Mouse (Mus musculus) B cell, adult 2 months (primary cell): ENCODE results near the gene Pknox2.

ENCODE experiments used
- DNase-seq, 2 experiments: peaks; one replicate each; pipeline ENCODE4 v3.0.0; 2022

Gene Pknox2

GRCm38 (mm10) chr9:37139514-37139913 is 7.7 kb downstream of the Pknox2 start:
- DNase-seq: no peak

GRCm38 (mm10) chr9:37138883-37139282 is 8.3 kb downstream of the Pknox2 start:
- DNase-seq: no peak

- no peak for DNase-seq
These were observed 10.9 kb downstream of the Pknox2 start for GRCm38 (mm10) chr9:37136340-37136739.

GRCm38 (mm10) chr9:37133495-37133894 is 13.7 kb downstream of the Pknox2 start:
- no peak for DNase-seq

GRCm38 (mm10) chr9:37129046-37129445 is 18.2 kb downstream of the Pknox2 start:
- DNase-seq: no peak

GRCm38 (mm10) chr9:37126197-37126596 is 21.0 kb downstream of the Pknox2 start:
- no peak for DNase-seq

GRCm38 (mm10) chr9:37124696-37125480 is 22.3 kb downstream of the Pknox2 start:
- no peak for DNase-seq

GRCm38 (mm10) chr9:37123384-37123783 is 23.8 kb downstream of the Pknox2 start:
- DNase-seq: no peak

GRCm38 (mm10) chr9:37122971-37123370 is 24.2 kb downstream of the Pknox2 start:
- no peak for DNase-seq

GRCm38 (mm10) chr9:37122381-37122780 is 24.8 kb downstream of the Pknox2 start:
- no peak for DNase-seq

GRCm38 (mm10) chr9:37121761-37122331 is 25.4 kb downstream of the Pknox2 start:
- DNase-seq: no peak

GRCm38 (mm10) chr9:37120801-37121200 is 26.4 kb downstream of the Pknox2 start:
- no peak for DNase-seq

GRCm38 (mm10) chr9:37117529-37117928 is 29.7 kb downstream of the Pknox2 start:
- DNase-seq: no peak

GRCm38 (mm10) chr9:37116632-37117413 is 30.4 kb downstream of the Pknox2 start:
- no peak for DNase-seq

- no peak for DNase-seq
These were observed 31.4 kb downstream of the Pknox2 start for GRCm38 (mm10) chr9:37115820-37116219.

GRCm38 (mm10) chr9:37114286-37115267 is 32.6 kb downstream of the Pknox2 start:
- DNase-seq: no peak

GRCm38 (mm10) chr9:37107546-37107945 is 39.7 kb downstream of the Pknox2 start:
- no peak for DNase-seq

GRCm38 (mm10) chr9:37106808-37107207 is 40.4 kb downstream of the Pknox2 start:
- no peak for DNase-seq

- DNase-seq: no peak
These were observed 43.0 kb downstream of the Pknox2 start for GRCm38 (mm10) chr9:37104249-37104648.

- DNase-seq: no peak
These were observed 43.4 kb downstream of the Pknox2 start for GRCm38 (mm10) chr9:37103778-37104177.

GRCm38 (mm10) chr9:37101059-37101940 is 45.9 kb downstream of the Pknox2 start:
- DNase-seq: no peak
